Mouse (Mus musculus) myocyte (in vitro differentiated cells): ENCODE measurements at regions not wholly inside any gene's neighbourhood (a gene's known extent, or its start where the extent isn't known, plus 50 kb on each side); places are given as distances from the start of the nearest gene placed in this dataset.

Experiments
- H3K27me3 ChIP-seq: one replicate; pipeline ENCODE4 v1.6.1; 2011; ENCODE audit not compliant: control insufficient read depth, insufficient read depth, insufficient read length
- H3K36me3 ChIP-seq: one replicate; pipeline ENCODE4 v1.6.1; 2011; ENCODE audit not compliant: control insufficient read depth, insufficient read depth
- H3K4me2 ChIP-seq: one replicate; pipeline ENCODE4 v1.6.1; 2011; ENCODE audit warnings: low read depth, control low read depth
- H3K4me3 ChIP-seq: one replicate; pipeline ENCODE4 v1.5.1; 2011; ENCODE audit warnings: mild to moderate bottlenecking, control low read depth, moderate library complexity
- H3K79me2 ChIP-seq: one replicate; pipeline ENCODE4 v1.6.1; 2011; ENCODE audit not compliant: control insufficient read depth, insufficient read depth
- H3ac ChIP-seq: one replicate; pipeline ENCODE4 v1.6.1; 2011; ENCODE audit not compliant: control insufficient read depth, insufficient read length
- CEBPB ChIP-seq: IDR thresholded peaks from 2 replicates; pipeline ENCODE4 v1.6.1; 2011; ENCODE audit warnings: mild to moderate bottlenecking, moderate library complexity; ENCODE audit not compliant: poor library complexity, insufficient read depth, severe bottlenecking
- E2F4 ChIP-seq: IDR thresholded peaks from one replicate; pipeline ENCODE4 v1.6.1; 2011; ENCODE audit warnings: mild to moderate bottlenecking, control low read depth, moderate library complexity; ENCODE audit not compliant: insufficient read depth
- MAX ChIP-seq: IDR thresholded peaks from one replicate; pipeline ENCODE4 v1.6.1; 2011; ENCODE audit warnings: low read depth, mild to moderate bottlenecking, control low read depth
- MYOD1 ChIP-seq, 3 experiments: IDR thresholded peaks; one replicate each; pipeline ENCODE4 v1.6.1; 2011; ENCODE audit warnings: control low read depth in 2 of 3, low read depth in 2 of 3, mild to moderate bottlenecking in 2 of 3, moderate library complexity in 1 of 3; ENCODE audit not compliant: insufficient read length in 2 of 3, control insufficient read depth in 1 of 3
- MYOG ChIP-seq, 3 experiments: IDR thresholded peaks; one replicate each; pipeline ENCODE4 v1.6.1; 2011; ENCODE audit warnings: control low read depth in 2 of 3, low read depth in 2 of 3, mild to moderate bottlenecking in 2 of 3; ENCODE audit not compliant: insufficient read length in 2 of 3, control insufficient read depth in 1 of 3, insufficient read depth in 1 of 3
- POLR2A ChIP-seq: IDR thresholded peaks from one replicate; pipeline ENCODE4 v1.6.1; 2011; ENCODE audit warnings: low read depth, mild to moderate bottlenecking, control low read depth, moderate library complexity; ENCODE audit not compliant: insufficient read length
- POLR2AphosphoS2 ChIP-seq: IDR thresholded peaks from one replicate; pipeline ENCODE4 v1.6.1; 2011; ENCODE audit warnings: low read depth, control low read depth; ENCODE audit not compliant: insufficient read length
- REST ChIP-seq: IDR thresholded peaks from one replicate; pipeline ENCODE4 v1.6.1; 2011; ENCODE audit warnings: mild to moderate bottlenecking, control low read depth, moderate library complexity; ENCODE audit not compliant: insufficient read depth, insufficient read length
- SRF ChIP-seq: IDR thresholded peaks from one replicate; pipeline ENCODE4 v1.6.1; 2011; ENCODE audit warnings: low read depth; ENCODE audit not compliant: control insufficient read depth, insufficient read length
- TCF12 ChIP-seq: IDR thresholded peaks from one replicate; pipeline ENCODE4 v1.6.1; 2011; ENCODE audit warnings: mild to moderate bottlenecking, control low read depth; ENCODE audit not compliant: poor library complexity, insufficient read depth, severe bottlenecking
- TCF3 ChIP-seq: IDR thresholded peaks from one replicate; pipeline ENCODE4 v1.6.1; 2011; ENCODE audit warnings: low read depth, control low read depth; ENCODE audit not compliant: insufficient read length
- USF1 ChIP-seq: IDR thresholded peaks from one replicate; pipeline ENCODE4 v1.6.1; 2011; ENCODE audit warnings: low read depth, mild to moderate bottlenecking, control low read depth, moderate library complexity

GRCm38 (mm10) chr13:15863344-15863743 lies 148.3 kb upstream of the Inhba start:
- Histone ChIP-seq H3ac (no peak overlapping the region), H3K27me3 (no peaks in the 10 kb centered on the region), H3K4me2 (peak overlapping the region; percentile 49), H3K36me3 (no peaks in the 10 kb centered on the region), H3K79me2 (no peaks in the 10 kb centered on the region), H3K4me3 (no peak overlapping the region)
- no peak for TF ChIP-seq CEBPB

- no peaks in the 10 kb centered on the region for H3K79me2 ChIP-seq
- no peak overlapping the region for H3ac ChIP-seq
- no peak overlapping the region for H3K4me3 ChIP-seq
- no peaks in the 10 kb centered on the region for H3K27me3 ChIP-seq
- no peak overlapping the region for H3K4me2 ChIP-seq
- no peaks in the 10 kb centered on the region for H3K36me3 ChIP-seq
- TF ChIP-seq MYOD1 (IDR thresholded peaks at IDR 0.05; ENCODE audit: control insufficient read depth in 1 of 3, insufficient read length in 2 of 3, low read depth in 2 of 3) = no peak
- no peak for TF ChIP-seq TCF3
- TF ChIP-seq CEBPB = no peak
- TF ChIP-seq POLR2AphosphoS2 = no peak
- TF ChIP-seq E2F4 = no peak
- TF ChIP-seq USF1 = no peak
- no peak for TF ChIP-seq SRF
- TF ChIP-seq TCF12 = no peak
- TF ChIP-seq MAX = no peak
- TF ChIP-seq REST = no peak
- TF ChIP-seq POLR2A = no peak
- TF ChIP-seq MYOG (IDR thresholded peaks at IDR 0.05; ENCODE audit: control insufficient read depth in 1 of 3, insufficient read depth in 1 of 3, insufficient read length in 2 of 3, low read depth in 2 of 3) = no peak
Observed at GRCm38 (mm10) chr13:15867046-15867561, 144.5 kb upstream of the Inhba start.

DNA sequence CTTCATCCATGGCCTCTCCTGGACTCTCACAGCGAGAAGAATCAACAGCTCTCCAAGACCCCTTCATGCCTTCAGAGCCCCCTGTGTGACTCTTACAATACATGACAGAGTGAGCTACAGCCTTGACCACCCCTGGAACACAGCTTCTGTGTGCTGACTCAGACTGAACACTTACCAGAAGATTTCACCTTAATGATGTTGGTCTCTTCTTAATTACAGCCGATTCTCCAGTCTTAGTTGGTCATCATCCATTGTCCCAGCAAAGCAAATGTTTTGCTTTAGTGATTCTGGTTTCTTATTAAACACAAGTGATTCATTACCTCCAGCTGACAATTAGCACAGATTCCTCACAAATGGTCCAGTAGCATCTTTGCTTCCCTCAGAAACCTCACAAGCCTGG lies 134.0 kb upstream of the Inhba start:
- TF ChIP-seq MAX (no peak), E2F4 (no peak), CEBPB (no peak), TCF3 (no peak), SRF (no peak), TCF12 (no peak), POLR2AphosphoS2 (no peak), USF1 (no peak)

GRCm38 (mm10) chr13:15879576-15879975 lies 132.1 kb upstream of the Inhba start:
- no peak overlapping the region for H3K4me2 ChIP-seq
- no peaks in the 10 kb centered on the region for H3K79me2 ChIP-seq
- no peaks in the 10 kb centered on the region for H3K27me3 ChIP-seq
- no peaks in the 10 kb centered on the region for H3K36me3 ChIP-seq
- no peak overlapping the region for H3K4me3 ChIP-seq
- H3ac ChIP-seq = no peak overlapping the region
- TF ChIP-seq POLR2AphosphoS2 = no peak
- TF ChIP-seq USF1 = peak; percentile 26

More for the DNA sequence above, 134.0 kb upstream of the Inhba start:
- Histone ChIP-seq H3ac (no peak overlapping the region), H3K4me3 (no peak overlapping the region), H3K36me3 (no peaks in the 10 kb centered on the region), H3K27me3 (no peaks in the 10 kb centered on the region), H3K4me2 (no peak overlapping the region), H3K79me2 (no peaks in the 10 kb centered on the region)

DNA sequence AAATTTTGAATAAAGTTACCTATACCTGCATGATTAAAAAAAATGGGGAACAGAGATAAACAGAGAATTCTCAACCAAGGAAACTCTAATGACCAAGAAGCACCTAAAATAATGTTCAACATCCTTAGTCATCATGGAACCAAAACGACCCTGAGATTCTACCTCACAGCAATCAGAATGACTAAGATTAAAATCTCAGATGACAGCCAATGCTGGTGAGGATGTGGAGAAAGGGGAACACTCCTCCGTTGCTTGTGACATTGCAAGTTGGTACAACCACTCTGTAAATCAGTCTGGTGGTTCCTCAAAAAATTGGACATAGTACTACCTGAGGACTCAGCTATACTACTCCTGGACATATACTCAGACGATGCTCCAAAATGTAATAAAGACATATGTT lies 120.9 kb upstream of the Inhba start:
- H3K36me3 ChIP-seq = no peaks in the 10 kb centered on the region
- H3K27me3 ChIP-seq = no peaks in the 10 kb centered on the region
- H3K79me2 ChIP-seq = no peaks in the 10 kb centered on the region
- no peak overlapping the region for H3K4me3 ChIP-seq
- no peak overlapping the region for H3K4me2 ChIP-seq
- H3ac ChIP-seq = no peak overlapping the region
- TF ChIP-seq MAX (no peak), POLR2A (no peak), TCF12 (no peak), REST (no peak), TCF3 (no peak), SRF (no peak), USF1 (no peak), E2F4 (no peak), CEBPB (no peak), MYOG (IDR thresholded peaks at IDR 0.05; ENCODE audit: control insufficient read depth in 1 of 3, insufficient read depth in 1 of 3, insufficient read length in 2 of 3, low read depth in 2 of 3) (no peak)

DNA sequence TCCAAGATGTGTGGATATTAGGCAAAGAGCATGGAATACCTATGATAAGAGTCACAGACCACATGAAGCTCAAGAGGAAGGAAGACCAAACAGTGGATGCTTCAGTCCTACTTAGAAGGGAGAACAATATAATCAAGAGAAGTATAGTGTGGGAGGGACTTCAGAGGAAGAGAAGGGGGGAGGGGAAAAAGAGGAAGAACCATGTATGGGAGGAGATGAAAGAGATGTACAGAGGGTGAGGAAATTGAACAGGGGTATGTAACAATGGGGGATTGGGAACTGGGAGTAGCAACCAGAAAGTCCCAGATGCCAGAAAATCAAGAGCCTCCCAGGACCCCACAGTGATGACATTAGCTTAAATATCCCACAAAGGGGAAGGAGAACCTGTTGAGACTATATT lies 120.2 kb upstream of the Inhba start:
- no peaks in the 10 kb centered on the region for H3K27me3 ChIP-seq
- no peaks in the 10 kb centered on the region for H3K36me3 ChIP-seq
- H3K79me2 ChIP-seq = no peaks in the 10 kb centered on the region
- H3ac ChIP-seq = no peak overlapping the region
- TF ChIP-seq REST (no peak), MYOD1 (IDR thresholded peaks at IDR 0.05; ENCODE audit: control insufficient read depth in 1 of 3, insufficient read length in 2 of 3, low read depth in 2 of 3) (no peak), E2F4 (no peak), MAX (no peak), POLR2AphosphoS2 (no peak), CEBPB (no peak), MYOG (IDR thresholded peaks at IDR 0.05; ENCODE audit: control insufficient read depth in 1 of 3, insufficient read depth in 1 of 3, insufficient read length in 2 of 3, low read depth in 2 of 3) (no peak), TCF3 (no peak), USF1 (no peak), POLR2A (no peak), SRF (no peak), TCF12 (no peak)
- no peak overlapping the region for H3K4me3 ChIP-seq
- no peak overlapping the region for H3K4me2 ChIP-seq
